Mouse (Mus musculus): ENCODE measurements around the gene Fbrs. TPM values are rescaled to one million over a fixed set of nuclear protein-coding genes. Genes with fewer than 3 reads are reported as not detected.

Fbrs gene
- polyA plus RNA-seq, 1 experiment from 2014 or later: 16.1 TPM

DNA sequence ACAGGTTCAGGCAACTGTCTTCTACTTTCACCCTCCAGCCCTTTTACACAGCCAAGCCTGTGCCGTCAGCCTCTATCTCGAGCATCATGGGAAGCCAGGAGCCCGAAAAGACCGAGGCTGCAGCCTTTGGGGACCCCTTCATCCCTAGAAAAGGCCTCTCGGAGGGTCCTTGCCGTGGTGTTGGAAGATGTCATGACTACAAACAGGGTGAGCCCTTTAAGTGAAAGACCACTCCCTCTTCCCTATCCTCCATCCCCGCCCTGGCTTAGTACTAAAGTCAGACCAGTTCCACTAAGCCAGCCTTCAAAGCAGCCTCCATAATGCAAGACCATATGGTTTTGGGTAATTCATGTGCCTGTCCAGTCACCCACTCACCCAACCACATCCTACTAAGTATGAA lies 6.9 kb upstream of the Fbrs start:
- Histone ChIP-seq H3K9ac (ENCODE audit: low read depth, low read length) (peak overlapping the region; percentile 91), H3K4me1 (ENCODE audit: control insufficient read depth, insufficient read depth, low read length) (peaks cover 11% of the 10 kb centered on the region), H3K4me2 (replicated peaks; ENCODE audit: low read depth, low read length) (peak overlapping the region; percentile 83), H3K9me3 (ENCODE audit: control insufficient read depth, low read length) (no peaks in the 10 kb centered on the region), H3K4me3 (ENCODE audit: low read length) (peak overlapping the region; percentile 90), H3K36me3 (ENCODE audit: control insufficient read depth, insufficient read depth, low read length) (peaks cover 40% of the 10 kb centered on the region), H3K27me3 (ENCODE audit: control insufficient read depth, insufficient read depth, low read length) (no peaks in the 10 kb centered on the region), H3K27ac (ENCODE audit: low read depth, low read length) (peak overlapping the region; percentile 99)
- under 1% methylated on average over 7 of the region's 7 CpGs for WGBS
- ATAC-seq (ENCODE audit: low FRiP score, low TSS enrichment): 0 out of 2 replicates have a peak, but pooled peaks have one; percentile 3

DNA sequence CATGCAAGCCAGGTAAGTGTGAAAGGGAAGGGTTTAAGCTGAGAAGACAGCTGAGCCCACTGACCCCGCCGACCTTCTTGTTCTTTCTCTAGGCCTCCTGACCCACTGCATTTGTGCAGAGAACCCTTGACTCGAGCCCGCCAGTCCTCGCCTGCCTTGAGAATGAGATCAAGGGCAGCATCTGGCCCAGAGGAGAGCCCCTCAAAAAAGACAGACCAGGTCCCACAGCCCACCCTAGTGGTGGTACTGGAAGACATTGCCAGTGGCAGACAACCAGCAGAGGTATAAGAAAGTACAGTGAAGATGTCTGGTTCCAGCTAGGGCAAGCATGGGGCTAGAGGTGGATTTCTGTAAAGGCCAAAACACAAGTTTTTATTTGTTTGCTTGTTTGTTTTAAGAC lies 5.3 kb upstream of the Fbrs start:
- Histone ChIP-seq H3K9ac (ENCODE audit: low read depth, low read length) (no peak overlapping the region), H3K27me3 (ENCODE audit: control insufficient read depth, insufficient read depth, low read length) (no peaks in the 10 kb centered on the region), H3K9me3 (ENCODE audit: control insufficient read depth, low read length) (no peaks in the 10 kb centered on the region), H3K4me2 (replicated peaks; ENCODE audit: low read depth, low read length) (no peak overlapping the region), H3K36me3 (ENCODE audit: control insufficient read depth, insufficient read depth, low read length) (peaks cover 31% of the 10 kb centered on the region), H3K4me3 (ENCODE audit: low read length) (no peak overlapping the region), H3K4me1 (ENCODE audit: control insufficient read depth, insufficient read depth, low read length) (peaks cover 13% of the 10 kb centered on the region), H3K27ac (ENCODE audit: low read depth, low read length) (no peak overlapping the region)
- WGBS: 91% methylated on average over 5 of the region's 5 CpGs
- ATAC-seq (ENCODE audit: low FRiP score, low TSS enrichment): no peak

DNA sequence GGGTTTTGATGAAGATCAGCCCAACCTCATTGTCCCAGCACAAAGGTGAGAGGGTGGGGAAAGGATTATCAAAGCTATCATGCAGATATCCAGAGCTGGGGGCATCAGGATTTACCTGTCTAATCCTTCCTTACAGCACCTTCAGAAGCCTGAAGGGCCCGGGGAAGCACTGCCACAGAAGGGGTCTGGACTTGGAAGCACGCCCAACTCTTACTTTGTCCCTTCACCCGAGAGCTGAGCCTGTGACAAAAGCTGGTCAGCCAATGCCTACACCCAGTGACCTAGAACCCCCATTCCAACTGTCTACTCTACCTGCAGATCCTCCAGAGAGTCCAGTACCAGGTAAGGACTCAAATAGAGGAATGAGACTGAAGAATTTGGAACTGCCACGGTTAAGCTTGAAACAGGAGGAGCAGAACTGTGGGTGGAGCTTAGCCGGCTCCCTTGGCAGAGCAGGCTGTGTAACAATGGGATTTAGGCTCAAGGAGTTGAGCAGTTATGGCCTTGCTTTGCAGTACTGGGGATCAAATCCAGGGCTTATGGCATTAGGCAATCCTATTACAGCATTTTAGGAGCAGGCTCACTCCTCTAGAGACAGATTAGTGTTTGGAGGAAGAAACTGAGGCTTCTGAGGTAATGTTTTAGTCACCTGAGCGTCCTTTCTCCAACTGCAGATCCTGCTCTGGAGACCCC lies 4.5 kb upstream of the Fbrs start:
- Histone ChIP-seq H3K4me2 (replicated peaks; ENCODE audit: low read depth, low read length) (no peak overlapping the region), H3K36me3 (ENCODE audit: control insufficient read depth, insufficient read depth, low read length) (peaks cover 31% of the 10 kb centered on the region), H3K27ac (ENCODE audit: low read depth, low read length) (no peak overlapping the region), H3K9ac (ENCODE audit: low read depth, low read length) (no peak overlapping the region), H3K4me3 (ENCODE audit: low read length) (no peak overlapping the region), H3K9me3 (ENCODE audit: control insufficient read depth, low read length) (no peaks in the 10 kb centered on the region), H3K4me1 (ENCODE audit: control insufficient read depth, insufficient read depth, low read length) (peaks cover 13% of the 10 kb centered on the region), H3K27me3 (ENCODE audit: control insufficient read depth, insufficient read depth, low read length) (no peaks in the 10 kb centered on the region)
- WGBS: 80% methylated on average over 6 of the region's 6 CpGs
- no peak for ATAC-seq (ENCODE audit: low FRiP score, low TSS enrichment)

- Histone ChIP-seq H3K9ac (ENCODE audit: low read depth, low read length) (no peak overlapping the region), H3K27me3 (ENCODE audit: control insufficient read depth, insufficient read depth, low read length) (no peaks in the 10 kb centered on the region), H3K4me1 (ENCODE audit: control insufficient read depth, insufficient read depth, low read length) (peaks cover 18% of the 10 kb centered on the region), H3K4me3 (ENCODE audit: low read length) (no peak overlapping the region), H3K9me3 (ENCODE audit: control insufficient read depth, low read length) (no peaks in the 10 kb centered on the region), H3K27ac (ENCODE audit: low read depth, low read length) (no peak overlapping the region), H3K4me2 (replicated peaks; ENCODE audit: low read depth, low read length) (no peak overlapping the region), H3K36me3 (ENCODE audit: control insufficient read depth, insufficient read depth, low read length) (peaks cover 33% of the 10 kb centered on the region)
- no peak for ATAC-seq (ENCODE audit: low FRiP score, low TSS enrichment)
- 89% methylated on average over 11 of the region's 11 CpGs for WGBS
These were observed 3.7 kb upstream of the Fbrs start for GRCm38 (mm10) chr7:127475186-127475740.

DNA sequence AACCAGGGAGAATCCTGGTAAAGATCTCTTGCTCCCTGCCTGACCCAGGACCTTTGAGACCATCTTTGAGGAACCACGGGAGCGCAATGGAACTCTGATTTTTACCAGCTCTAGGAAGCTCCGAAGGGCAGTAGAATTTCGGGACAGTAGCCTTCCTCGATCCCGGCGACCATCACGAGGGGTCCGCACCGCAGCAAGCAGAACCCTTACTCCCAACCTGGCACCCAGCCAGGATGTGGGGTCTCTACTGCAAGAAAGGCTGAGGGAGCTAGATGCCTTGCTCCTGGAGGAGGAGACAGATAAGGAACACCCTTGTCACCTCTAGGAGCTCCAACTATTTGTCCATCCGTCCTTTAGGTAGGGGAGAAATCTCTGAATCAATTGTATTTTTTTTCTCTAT lies 2.7 kb upstream of the Fbrs start:
- Histone ChIP-seq H3K4me1 (ENCODE audit: control insufficient read depth, insufficient read depth, low read length) (peaks cover 22% of the 10 kb centered on the region), H3K27me3 (ENCODE audit: control insufficient read depth, insufficient read depth, low read length) (no peaks in the 10 kb centered on the region), H3K4me2 (replicated peaks; ENCODE audit: low read depth, low read length) (no peak overlapping the region), H3K9ac (ENCODE audit: low read depth, low read length) (no peak overlapping the region), H3K36me3 (ENCODE audit: control insufficient read depth, insufficient read depth, low read length) (peaks cover 36% of the 10 kb centered on the region), H3K9me3 (ENCODE audit: control insufficient read depth, low read length) (no peaks in the 10 kb centered on the region), H3K4me3 (ENCODE audit: low read length) (no peak overlapping the region), H3K27ac (ENCODE audit: low read depth, low read length) (no peak overlapping the region)
- ATAC-seq (ENCODE audit: low FRiP score, low TSS enrichment): no peak
- 94% methylated on average over 11 of the region's 11 CpGs for WGBS

GRCm38 (mm10) chr7:127476855-127477254 lies 2.1 kb upstream of the Fbrs start:
- no peaks in the 10 kb centered on the region for H3K9me3 ChIP-seq (ENCODE audit: control insufficient read depth, low read length)
- WGBS: 84% methylated on average over 4 of the region's 4 CpGs
- H3K4me1 ChIP-seq (ENCODE audit: control insufficient read depth, insufficient read depth, low read length): peaks cover 21% of the 10 kb centered on the region
- no peaks in the 10 kb centered on the region for H3K27me3 ChIP-seq (ENCODE audit: control insufficient read depth, insufficient read depth, low read length)
- H3K4me3 ChIP-seq (ENCODE audit: low read length): peak overlapping the region; percentile 98; the same call in 1 of the 2 replicates
- H3K27ac ChIP-seq (ENCODE audit: low read depth, low read length): no peak overlapping the region
- peak overlapping the region; percentile 61 for H3K4me2 ChIP-seq (replicated peaks; ENCODE audit: low read depth, low read length)
- peaks cover 39% of the 10 kb centered on the region for H3K36me3 ChIP-seq (ENCODE audit: control insufficient read depth, insufficient read depth, low read length)
- ATAC-seq (ENCODE audit: low FRiP score, low TSS enrichment): no peak
- H3K9ac ChIP-seq (ENCODE audit: low read depth, low read length): peak overlapping the region; percentile 96; the same call in 1 of the 2 replicates

DNA sequence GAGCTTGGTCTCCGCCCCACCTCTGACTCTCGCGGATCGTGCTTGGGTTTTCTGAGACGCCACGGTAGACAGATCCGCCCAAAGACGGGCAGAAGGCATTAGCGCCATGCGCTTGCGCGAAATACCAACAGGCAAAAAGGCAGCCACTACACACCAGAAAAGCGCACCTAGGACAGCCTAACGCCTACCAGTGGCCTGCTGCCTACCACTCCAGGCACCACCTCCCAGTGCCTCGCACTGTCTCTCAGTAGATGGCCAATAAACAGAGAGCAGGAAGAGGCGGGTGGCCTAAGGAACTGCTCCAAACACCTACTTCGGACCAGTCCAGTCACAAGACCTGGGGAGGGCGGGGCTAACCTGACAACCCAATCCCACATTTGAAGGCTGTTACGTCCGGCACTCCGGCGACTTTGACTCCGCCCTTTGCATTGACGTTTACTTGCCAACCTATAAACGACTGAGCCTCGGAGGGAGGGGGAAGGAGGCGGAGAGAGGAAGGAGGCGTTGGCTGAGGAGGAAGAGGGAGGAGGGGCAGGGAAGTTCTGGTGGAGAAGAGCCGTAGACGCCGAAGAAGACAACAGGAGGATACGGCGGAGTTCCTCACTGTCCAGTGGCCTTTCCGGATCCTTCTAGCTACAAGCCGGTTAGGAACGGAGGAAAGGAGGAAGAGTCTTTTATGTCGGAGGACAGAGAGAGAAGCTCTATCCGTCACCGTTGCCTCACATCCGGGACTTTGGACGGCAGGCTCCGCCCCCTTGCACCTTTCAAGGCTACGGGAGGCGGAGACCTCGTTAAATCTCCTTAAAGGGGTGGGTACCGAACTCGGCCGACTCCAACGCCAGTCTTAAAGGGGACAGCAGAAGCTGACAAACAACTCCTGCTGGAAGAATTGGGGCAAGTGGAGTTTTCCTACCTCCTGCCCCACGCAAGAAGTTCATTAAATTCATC lies 1.0 kb upstream of the Fbrs start:
- H3K4me2 ChIP-seq (replicated peaks; ENCODE audit: low read depth, low read length): peak overlapping the region; percentile 94
- WGBS: under 1% methylated on average over 50 of the region's 50 CpGs
- peaks cover 12% of the 10 kb centered on the region; the same call in 1 of the 2 replicates for H3K4me1 ChIP-seq (ENCODE audit: control insufficient read depth, insufficient read depth, low read length)
- H3K9me3 ChIP-seq (ENCODE audit: control insufficient read depth, low read length): no peaks in the 10 kb centered on the region
- no peaks in the 10 kb centered on the region for H3K27me3 ChIP-seq (ENCODE audit: control insufficient read depth, insufficient read depth, low read length)
- peak; percentile 95 for ATAC-seq (ENCODE audit: low FRiP score, low TSS enrichment)
- peaks cover 50% of the 10 kb centered on the region for H3K36me3 ChIP-seq (ENCODE audit: control insufficient read depth, insufficient read depth, low read length)
- H3K27ac ChIP-seq (ENCODE audit: low read depth, low read length): peak overlapping the region; percentile 98
- H3K9ac ChIP-seq (ENCODE audit: low read depth, low read length): peak overlapping the region; percentile 96
- H3K4me3 ChIP-seq (ENCODE audit: low read length): peak overlapping the region; percentile 98

- peak overlapping the region; percentile 98 for H3K4me3 ChIP-seq (ENCODE audit: low read length)
- peaks cover 54% of the 10 kb centered on the region for H3K36me3 ChIP-seq (ENCODE audit: control insufficient read depth, insufficient read depth, low read length)
- H3K4me2 ChIP-seq (replicated peaks; ENCODE audit: low read depth, low read length): peak overlapping the region; percentile 94
- H3K27ac ChIP-seq (ENCODE audit: low read depth, low read length): peak overlapping the region; percentile 98
- ATAC-seq (ENCODE audit: low FRiP score, low TSS enrichment): no peak
- H3K27me3 ChIP-seq (ENCODE audit: control insufficient read depth, insufficient read depth, low read length): no peaks in the 10 kb centered on the region
- H3K9ac ChIP-seq (ENCODE audit: low read depth, low read length): peak overlapping the region; percentile 96
- WGBS: 4% methylated on average over 48 of the region's 48 CpGs
- H3K9me3 ChIP-seq (ENCODE audit: control insufficient read depth, low read length): no peaks in the 10 kb centered on the region
- H3K4me1 ChIP-seq (ENCODE audit: control insufficient read depth, insufficient read depth, low read length): peaks cover 12% of the 10 kb centered on the region; the same call in 1 of the 2 replicates
These were observed 573 bp downstream of the Fbrs start for GRCm38 (mm10) chr7:127479318-127480225.
